Mouse (Mus musculus) adrenal gland, adult 8-10 months (tissue): Measurements from ENCODE around the gene Cblc. TPM values are rescaled to one million over a fixed set of nuclear protein-coding genes. Genes with fewer than 3 reads are reported as not detected.
"Not testable (repeated sequence)": the region's sequence is repeated elsewhere in the genome, so short reads cannot be mapped to it uniquely, and the experiment has no call there.

ENCODE experiments used
- DNase-seq: peaks from one replicate; pipeline ENCODE4 v3.0.0; 2022
- total RNA-seq, 4 experiments: library from RNA; stranded (reverse); gene quantifications; 2 replicates each; pipeline ENCODE4 v1.2.4; 2022

The Cblc gene
- total RNA-seq, 4 experiments from 2014 or later = 0.43 TPM; not detected in 3

- DNase-seq = peak; percentile 68
Observed at GRCm38 (mm10) chr7:19818440-19818839, 21.8 kb upstream of the Cblc start.

DNA sequence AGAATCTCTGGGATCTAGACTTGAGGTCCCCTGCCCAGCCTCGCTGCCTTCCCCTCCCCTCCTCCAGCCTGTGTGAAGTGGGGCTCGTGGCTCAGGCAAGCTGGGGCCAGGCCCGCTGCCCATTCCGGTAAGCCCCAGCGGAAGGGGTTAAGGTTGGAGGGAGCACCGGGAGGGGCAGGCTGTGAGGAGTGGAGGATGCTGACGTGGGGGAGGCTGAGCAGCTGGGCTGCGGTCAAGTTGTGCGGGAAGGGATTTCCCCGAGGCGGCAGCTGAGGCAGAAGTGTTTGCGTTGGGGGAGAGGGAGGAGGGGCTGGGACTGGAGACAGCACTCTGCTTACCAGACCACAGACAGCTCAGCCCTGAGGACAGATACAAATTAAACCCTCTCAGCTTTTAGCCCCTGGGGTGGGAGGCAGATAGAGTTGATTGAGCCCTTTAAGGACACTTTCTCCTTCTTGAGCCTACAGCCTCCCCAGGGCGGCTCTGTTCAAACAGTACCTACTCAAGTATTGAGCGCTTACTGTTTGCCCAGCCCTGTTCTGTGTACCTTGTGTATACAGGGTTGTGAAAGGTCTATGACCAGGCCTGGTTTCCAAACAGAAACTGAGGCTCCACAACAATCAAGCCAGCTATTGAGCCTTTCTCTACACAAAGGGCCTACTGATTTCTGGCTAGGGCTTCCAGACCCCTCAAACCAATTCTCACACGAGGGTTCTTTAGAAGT lies 20.9 kb upstream of the Cblc start:
- DNase-seq = no peak

GRCm38 (mm10) chr7:19816224-19816771 lies 19.7 kb upstream of the Cblc start:
- peak; percentile 82 for DNase-seq

- no peak for DNase-seq
Observed at GRCm38 (mm10) chr7:19815296-19816223, 19.0 kb upstream of the Cblc start.

GRCm38 (mm10) chr7:19813579-19814122 lies 17.0 kb upstream of the Cblc start:
- DNase-seq = no peak

DNA sequence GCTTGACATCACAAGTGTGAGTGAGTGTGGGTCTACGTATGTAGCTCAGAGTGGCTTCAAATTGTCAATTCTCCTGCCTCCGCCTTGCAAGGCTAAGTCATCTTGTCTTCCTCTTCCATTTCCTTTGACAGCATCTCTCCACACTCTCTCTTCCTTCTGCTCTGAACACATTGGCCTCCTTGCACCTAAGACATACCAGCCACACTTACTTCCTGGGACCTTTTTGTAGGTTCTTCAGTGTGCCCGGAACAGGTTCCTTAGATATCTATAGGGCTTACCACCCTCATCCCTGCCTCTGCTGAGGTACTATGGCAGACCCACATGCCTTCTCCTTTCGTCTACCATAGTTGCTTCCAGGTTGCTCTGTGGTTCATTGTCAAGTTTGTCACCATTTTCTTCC lies 16.6 kb upstream of the Cblc start:
- no peak for DNase-seq

DNA sequence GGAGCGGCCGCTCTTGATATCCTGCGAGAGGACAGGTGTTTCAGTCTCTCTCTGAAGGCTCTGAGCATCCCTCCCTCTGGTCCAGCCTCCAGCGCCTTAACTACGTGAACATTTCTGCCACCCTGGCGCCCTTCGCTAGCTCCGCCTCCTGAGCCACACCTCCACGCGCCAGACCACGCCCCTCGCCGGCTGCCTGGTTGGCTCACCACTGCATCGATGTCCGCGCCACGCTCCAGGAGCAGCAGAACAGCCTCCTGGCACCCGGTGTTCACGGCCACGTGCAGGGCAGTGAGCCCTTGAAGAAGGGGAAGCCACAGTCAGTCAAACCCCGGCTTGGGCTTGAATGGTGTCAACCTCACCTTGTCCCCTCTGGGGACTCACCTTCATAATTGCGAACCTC lies 14.5 kb upstream of the Cblc start:
- DNase-seq = no peak

GRCm38 (mm10) chr7:19809369-19809768 lies 12.8 kb upstream of the Cblc start:
- no peak for DNase-seq

GRCm38 (mm10) chr7:19806356-19806969 lies 9.9 kb upstream of the Cblc start:
- no peak for DNase-seq

GRCm38 (mm10) chr7:19802995-19803394 lies 6.4 kb upstream of the Cblc start:
- DNase-seq = no peak

DNA sequence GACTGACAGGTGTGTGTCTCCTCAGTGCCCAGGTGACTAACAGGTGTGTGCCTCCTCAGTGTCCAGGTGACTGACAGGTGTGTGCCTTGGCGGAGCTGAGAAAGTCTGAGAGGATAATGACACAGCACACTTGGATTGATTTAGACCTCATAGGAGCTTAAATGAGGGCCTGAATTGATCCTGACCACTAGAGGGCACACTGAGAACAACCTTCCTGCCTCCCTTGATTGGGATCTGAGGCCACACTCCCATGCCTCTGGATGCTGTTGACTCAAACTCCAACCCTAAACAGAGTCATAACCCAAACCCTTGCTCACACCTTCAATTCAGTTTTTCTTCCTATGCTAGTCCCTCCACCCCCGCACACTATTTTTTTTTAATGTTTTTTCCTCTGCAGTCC lies 4.2 kb upstream of the Cblc start:
- DNase-seq = no peak

DNA sequence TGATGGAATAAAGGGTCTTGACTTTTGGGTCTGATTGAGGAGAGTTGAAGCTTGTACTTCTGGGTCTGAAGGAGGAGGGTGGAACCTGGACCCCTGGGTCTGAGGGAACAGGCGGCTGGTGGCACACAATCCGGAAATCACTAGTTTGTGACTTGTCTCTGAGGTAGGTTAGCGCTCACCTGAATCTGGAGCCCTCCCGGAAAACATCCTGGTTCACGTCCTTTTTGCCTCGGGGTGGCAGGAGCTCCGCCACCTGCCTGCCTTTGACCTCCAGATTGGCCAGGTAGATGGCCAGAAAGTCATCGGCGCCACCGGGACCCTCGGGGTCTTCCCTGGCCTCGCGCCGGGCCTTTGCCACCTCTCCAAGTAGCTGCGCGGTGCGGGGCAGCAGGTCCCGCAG lies 355 bp downstream of the Cblc start:
- no peak for DNase-seq

GRCm38 (mm10) chr7:19795236-19795635 lies 1.4 kb downstream of the Cblc start:
- DNase-seq = no peak

DNA sequence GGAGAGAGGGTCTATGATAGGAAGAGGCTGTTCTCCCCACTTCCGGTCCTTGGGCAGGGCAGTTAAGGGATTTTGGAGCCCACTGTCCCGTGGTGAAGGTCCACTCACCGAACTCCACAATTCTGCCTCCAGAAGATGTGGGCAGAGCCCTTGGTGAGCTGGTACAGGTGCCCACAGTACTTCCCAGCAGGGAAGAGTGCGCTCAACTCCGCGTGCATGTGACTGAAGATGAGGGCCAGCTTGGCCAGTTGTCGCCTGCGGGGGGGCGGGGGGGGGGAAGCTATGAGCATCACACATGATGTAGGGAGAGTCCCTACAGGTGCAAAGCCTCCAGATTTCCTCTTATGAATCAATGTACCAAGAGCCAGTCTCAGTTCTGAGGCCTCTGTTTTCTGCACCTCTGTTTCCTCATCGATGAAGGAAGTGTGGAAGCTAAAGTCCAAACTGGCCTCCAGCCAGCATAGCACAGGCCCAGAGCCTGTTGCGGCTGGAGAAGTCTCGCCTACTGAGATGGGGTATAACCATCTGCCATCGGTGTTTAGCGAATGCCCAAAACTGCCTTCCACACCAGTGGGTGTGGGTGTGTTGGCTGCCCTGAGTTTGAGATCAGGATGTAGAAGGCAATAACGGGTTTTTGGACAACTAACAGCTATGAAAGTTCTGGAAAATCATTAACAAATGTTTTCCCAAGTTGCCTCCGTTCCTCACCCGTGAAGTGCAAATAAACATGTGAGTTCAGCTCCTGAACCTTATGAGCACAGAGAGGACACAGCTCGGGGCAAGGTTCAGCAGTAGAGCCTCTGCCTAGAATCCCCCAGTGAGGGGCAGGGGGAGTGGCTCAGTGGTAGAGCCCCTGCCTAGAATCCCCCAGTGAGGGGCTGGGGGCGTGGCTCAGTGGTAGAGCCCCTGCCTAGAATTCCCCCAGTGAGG lies 3.6 kb downstream of the Cblc start:
- DNase-seq = no peak

DNA sequence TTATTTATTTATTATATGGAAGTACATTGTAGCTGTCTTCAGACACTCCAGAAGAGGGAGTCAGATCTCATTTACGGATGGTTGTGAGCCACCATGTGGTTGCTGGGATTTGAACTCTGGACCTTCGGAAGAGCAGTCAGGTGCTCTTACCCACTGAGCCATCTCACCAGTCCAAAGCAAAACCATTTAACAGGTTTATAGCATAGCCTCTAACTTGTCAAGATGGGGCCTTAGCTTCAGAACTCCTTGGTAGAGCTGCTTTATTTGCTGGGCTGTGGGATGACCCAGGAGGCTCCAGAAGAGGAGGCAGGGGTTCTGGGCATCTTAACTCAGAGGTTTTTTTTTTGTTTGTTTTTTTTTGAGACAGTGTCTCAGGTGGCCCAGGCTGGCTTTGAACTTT lies 5.1 kb downstream of the Cblc start:
- DNase-seq = not testable (repeated sequence)

DNA sequence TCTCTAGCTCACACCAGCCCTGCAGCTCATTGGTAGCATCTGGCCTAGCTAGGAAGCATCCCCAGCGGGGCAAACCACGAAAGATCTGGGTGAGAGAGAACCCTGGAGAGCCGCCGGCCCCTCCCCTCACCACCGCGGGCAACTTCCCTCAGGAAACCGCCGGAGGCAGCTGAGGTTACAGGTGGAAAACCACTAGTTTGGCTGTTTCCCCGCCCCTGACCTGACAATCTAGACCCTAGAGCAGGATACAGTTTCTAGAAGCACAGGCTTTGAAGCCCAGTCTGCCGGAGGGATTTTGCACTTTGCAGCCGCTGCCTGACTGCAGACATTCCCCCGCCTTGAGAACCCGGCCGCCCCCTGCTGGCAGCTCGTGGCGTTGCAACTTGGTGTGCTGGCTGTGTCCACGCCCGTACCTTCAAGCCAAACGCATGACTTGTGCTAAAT lies 6.7 kb downstream of the Cblc start:
- DNase-seq = peak; percentile 76

- no peak for DNase-seq
Observed at GRCm38 (mm10) chr7:19785874-19786458, 10.6 kb downstream of the Cblc start.

DNA sequence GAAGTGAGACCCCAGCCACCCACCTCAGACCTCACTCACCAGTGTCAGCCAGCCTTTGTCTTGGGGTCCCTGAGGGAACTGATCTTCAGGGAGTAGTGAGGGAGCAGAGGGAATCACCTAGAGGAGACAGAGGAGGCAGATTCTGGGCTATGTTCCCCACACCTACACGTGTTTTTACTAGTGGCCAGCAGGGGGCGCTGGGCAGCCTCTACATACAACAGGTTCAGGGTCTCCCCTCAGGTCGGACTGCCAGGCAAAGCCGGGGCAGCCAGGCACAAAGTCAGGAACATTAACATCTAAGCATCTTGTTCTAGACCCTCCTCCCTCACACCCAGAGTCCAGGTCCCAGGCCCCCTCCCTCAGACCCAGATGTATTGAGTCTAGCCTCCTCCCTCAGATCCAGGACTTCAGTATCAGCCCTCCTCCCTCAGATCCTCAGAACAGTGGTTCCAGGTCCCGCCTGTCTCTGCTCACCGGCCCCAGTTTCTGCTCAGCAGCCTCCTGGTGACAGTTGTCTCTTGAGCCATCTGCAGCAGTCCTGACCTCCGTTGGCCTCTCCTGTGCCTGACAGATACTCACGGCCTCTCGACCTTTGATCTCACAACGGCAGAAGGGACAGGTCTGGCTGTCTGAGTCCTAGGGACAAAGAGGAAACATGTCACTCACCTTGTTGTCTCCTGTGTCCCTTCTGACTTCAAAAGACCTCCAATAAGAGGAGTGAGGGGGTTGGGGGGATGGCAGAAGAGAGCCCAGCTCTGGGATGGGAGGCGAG lies 11.7 kb downstream of the Cblc start:
- DNase-seq = no peak

- no peak for DNase-seq
Observed at GRCm38 (mm10) chr7:19783630-19784029, 13.0 kb downstream of the Cblc start.

DNA sequence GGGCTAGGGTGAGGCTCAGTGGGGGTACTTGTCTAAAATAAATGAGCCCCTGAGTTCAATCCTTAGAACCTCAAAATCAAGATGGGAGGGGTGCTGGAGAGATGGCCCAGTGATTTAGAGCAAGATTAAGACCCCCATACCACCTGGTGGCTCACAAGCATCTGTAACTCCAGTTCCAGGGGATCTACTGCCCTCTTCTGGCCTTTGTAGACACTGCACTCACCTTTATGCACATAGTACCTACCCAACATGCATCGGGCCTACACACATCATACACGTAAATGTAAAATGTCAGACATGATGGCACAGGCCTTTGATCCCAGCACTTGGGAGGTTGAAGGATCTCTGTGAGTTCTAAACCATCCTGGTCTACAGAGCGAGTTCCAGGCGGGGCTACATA lies 14.0 kb downstream of the Cblc start:
- DNase-seq = no peak
